ENCODE assay signal across 20 mouse cellular contexts in genomic region chr5:150216066-150216465, GRCm38 (mm10).
DNase-seq lines count a peak whose midpoint lies in the region; ATAC-seq and TF ChIP-seq lines count a peak whose summit lies in the region.
"Had no signal": no experiment of that assay in that cellular context is flagged by ENCODE, and none has a peak within 500 bp of the region (broad histone marks: within the 10 kb centered on the region; RNA-seq: fewer than 3 reads in every experiment).

No protein-coding gene starts in this region.

- DNase-seq in heart, adult 18-20 months: peak; percentile 25 to 54
- DNase-seq in heart, adult 9 months (ENCODE audit: low spot score in 2 of 2): no peak
- peak; percentile 30 to 49 for DNase-seq in urinary bladder, postnatal 36 days (ENCODE audit: low spot score in 2 of 2)
- no peak for DNase-seq in urinary bladder, adult 2 months (ENCODE audit: low spot score)
- peak; percentile 31 for DNase-seq in stomach, postnatal 0 days (ENCODE audit: low spot score)
- DNase-seq: adrenal gland, postnatal 36 days; cerebellum, adult 2 months; cerebellum, postnatal 36 days; gastrocnemius, postnatal 10 days; thymus, adult 18-20 months had no signal

- no peak for TF ChIP-seq CTCF in stomach, postnatal 0 days (IDR thresholded peaks at IDR 0.05; ENCODE audit: low read depth)

- no peak overlapping the region for H3K27ac ChIP-seq in stomach, postnatal 0 days (replicated peaks)
- no peak overlapping the region for H3K27ac ChIP-seq in kidney, embryonic 16.5 days (ENCODE audit: low read length)
- H3K27ac ChIP-seq: forebrain, embryonic 10.5 days; heart, embryonic 10.5 days; hindbrain, embryonic 13.5 days; kidney, embryonic 15.5 days; liver, embryonic 15.5 days; neural tube, embryonic 13.5 days had no signal

- H3K4me1 ChIP-seq in stomach, postnatal 0 days (replicated peaks; ENCODE audit: control insufficient read depth, insufficient read depth): no peaks in the 10 kb centered on the region
- H3K4me1 ChIP-seq in kidney, embryonic 16.5 days (ENCODE audit: insufficient read depth, low read length): no peaks in the 10 kb centered on the region
- H3K4me1 ChIP-seq: forebrain, embryonic 10.5 days; heart, embryonic 10.5 days; hindbrain, embryonic 13.5 days; neural tube, embryonic 13.5 days had no signal

- H3K9me3 ChIP-seq in stomach, postnatal 0 days (ENCODE audit: control insufficient read depth, low read length): no peaks in the 10 kb centered on the region
- 0 out of 2 replicates have a peak, but pooled peaks cover 3% of the 10 kb centered on the region for H3K9me3 ChIP-seq in kidney, embryonic 16.5 days (ENCODE audit: low read length)
- H3K9me3 ChIP-seq: forebrain, embryonic 10.5 days; heart, embryonic 10.5 days; hindbrain, embryonic 13.5 days; kidney, embryonic 15.5 days; liver, embryonic 15.5 days; neural tube, embryonic 13.5 days had no signal

- no peaks in the 10 kb centered on the region for H3K36me3 ChIP-seq in stomach, postnatal 0 days (ENCODE audit: control insufficient read depth, insufficient read depth, low read length)
- no peaks in the 10 kb centered on the region for H3K36me3 ChIP-seq in kidney, embryonic 16.5 days (ENCODE audit: insufficient read depth, low read length)
- H3K36me3 ChIP-seq: forebrain, embryonic 10.5 days; heart, embryonic 10.5 days; hindbrain, embryonic 13.5 days; kidney, embryonic 15.5 days; liver, embryonic 15.5 days had no signal

- H3K9ac ChIP-seq in stomach, postnatal 0 days (ENCODE audit: low read length): no peak overlapping the region
- H3K9ac ChIP-seq in kidney, embryonic 16.5 days (replicated peaks; ENCODE audit: low read length): no peak overlapping the region
- H3K9ac ChIP-seq: hindbrain, embryonic 13.5 days; kidney, embryonic 15.5 days; liver, embryonic 15.5 days; neural tube, embryonic 13.5 days had no signal

- H3K4me3 ChIP-seq in stomach, postnatal 0 days (ENCODE audit: low read depth, low read length): no peak overlapping the region
- H3K4me3 ChIP-seq in kidney, embryonic 16.5 days (ENCODE audit: low read length): no peak overlapping the region
- H3K4me3 ChIP-seq: forebrain, embryonic 10.5 days; heart, embryonic 10.5 days; hindbrain, embryonic 13.5 days; kidney, embryonic 15.5 days; liver, embryonic 15.5 days; neural tube, embryonic 13.5 days had no signal

- H3K27me3 ChIP-seq in stomach, postnatal 0 days (ENCODE audit: control insufficient read depth, insufficient read depth, low read length): no peaks in the 10 kb centered on the region
- H3K27me3 ChIP-seq in kidney, embryonic 16.5 days (ENCODE audit: insufficient read depth, low read length): no peaks in the 10 kb centered on the region
- H3K27me3 ChIP-seq: CH12.LX; hindbrain, embryonic 13.5 days; kidney, embryonic 15.5 days; liver, embryonic 15.5 days; neural tube, embryonic 13.5 days had no signal

- 51% methylated on average over 11 of the region's 11 CpGs for WGBS in stomach, postnatal 0 days
- 68% methylated on average over 11 of the region's 11 CpGs for WGBS in kidney, embryonic 16.5 days

- peak; percentile 94 for ATAC-seq in megakaryocyte, adult 5-6 weeks (ENCODE audit: poor library complexity, severe bottlenecking)
- ATAC-seq in stomach, postnatal 0 days (ENCODE audit: low FRiP score, low TSS enrichment): peak; percentile 52
- ATAC-seq in CD4-positive, CD25-positive, alpha-beta regulatory T cell, adult 4 months: no peak
- ATAC-seq in kidney, embryonic 16.5 days (ENCODE audit: low FRiP score, low TSS enrichment): no peak

- TF ChIP-seq EP300 in stomach, postnatal 0 days (optimal IDR thresholded peaks at IDR 0.05): no peak

- no peak overlapping the region for H3K4me2 ChIP-seq in stomach, postnatal 0 days (replicated peaks; ENCODE audit: low read depth)
- no peak overlapping the region for H3K4me2 ChIP-seq in kidney, embryonic 16.5 days (replicated peaks; ENCODE audit: low read depth, low read length)
- H3K4me2 ChIP-seq: hindbrain, embryonic 13.5 days; kidney, embryonic 15.5 days; liver, embryonic 15.5 days; neural tube, embryonic 13.5 days had no signal

Comparison
In these comparisons a context has a peak if more than half of its experiments do, and no peak if none do; other contexts are left out.
1. DNase-seq: peak in heart, adult 18-20 months (2 of 2), urinary bladder, postnatal 36 days (2 of 2) and stomach, postnatal 0 days (single experiment); none in heart, adult 9 months (0 of 2) and urinary bladder, adult 2 months (single experiment).
2. ATAC-seq: peak in megakaryocyte, adult 5-6 weeks (single experiment) and stomach, postnatal 0 days (single experiment); none in CD4-positive, CD25-positive, alpha-beta regulatory T cell, adult 4 months (single experiment) and kidney, embryonic 16.5 days (single experiment).